Mouse (Mus musculus) E14TG2a.4 (cell line): ENCODE measurements around the gene Osbpl3.

Experiments
- CTCF ChIP-seq: conservative IDR thresholded peaks from 2 replicates; pipeline ENCODE4 v1.5.1; 2014; ENCODE audit warnings: low read length
- POU5F1 ChIP-seq: IDR thresholded peaks from 2 replicates; pipeline ENCODE4 v1.6.1; 2014; ENCODE audit warnings: low read length, borderline replicate concordance

GRCm38 (mm10) chr6:50314406-50315071 is 141.5 kb downstream of the Osbpl3 start:
- TF ChIP-seq CTCF = no peak
- no peak for TF ChIP-seq POU5F1
